Mouse (Mus musculus) urinary bladder, postnatal 0 days (tissue): Measurements from ENCODE around the gene Prkca. TPM values are rescaled to one million over a fixed set of nuclear protein-coding genes. Genes with fewer than 3 reads are reported as not detected.

ENCODE experiments used
- microRNA-seq: library from miRNA; unstranded; fragments of <30 nt; microRNA quantifications from one replicate; pipeline ENCODE4, GENCODE M21; 2016
- polyA plus RNA-seq: library from polyadenylated mRNA; unstranded; fragments of >200 nt; fragmentation: Nextera tagmentation; extraction: Ambion mirVana; gene quantifications from 2 replicates; pipeline ENCODE4 v1.2.1, GENCODE M21; 2015

Gene Prkca
- polyA plus RNA-seq: 7.9 and 13.0 TPM in 2 replicates

DNA sequence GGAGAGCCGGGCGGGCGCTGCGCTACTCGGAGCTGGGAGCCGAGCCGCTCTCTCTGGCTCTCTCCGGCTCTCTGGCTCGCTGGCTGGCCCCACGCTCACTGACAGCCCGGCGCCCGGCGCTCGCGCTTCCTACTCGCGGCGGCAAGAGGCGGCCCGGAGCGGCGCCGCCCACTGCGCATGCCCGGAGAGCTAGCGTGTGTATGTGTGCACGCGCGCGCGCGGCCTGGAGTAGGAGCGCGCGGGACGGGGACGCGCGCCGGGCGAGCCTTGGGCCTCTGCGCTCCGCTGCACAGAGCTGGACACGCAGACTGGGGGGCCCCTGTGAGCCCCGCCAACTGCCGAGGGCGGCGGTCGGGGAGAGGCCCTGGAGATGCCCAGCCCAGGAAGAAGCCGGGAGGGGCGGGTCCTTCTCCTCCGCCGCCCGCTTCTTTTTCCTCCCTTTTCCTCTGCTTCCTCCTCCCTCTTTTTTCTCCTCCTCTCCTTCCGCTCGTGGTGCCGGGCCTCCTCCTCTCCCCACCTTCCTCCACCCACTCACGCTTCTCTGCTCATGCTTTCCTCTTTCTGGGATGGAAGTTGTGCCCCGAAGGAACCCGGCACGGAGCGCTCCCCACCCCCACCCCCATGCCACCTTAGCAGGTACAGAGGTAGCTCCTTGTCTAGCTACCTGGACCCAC lies at the start of gene Prkca:
Prkca (minus strand) TSS at position 140 of the 674 bp plus-strand sequence.

DNA sequence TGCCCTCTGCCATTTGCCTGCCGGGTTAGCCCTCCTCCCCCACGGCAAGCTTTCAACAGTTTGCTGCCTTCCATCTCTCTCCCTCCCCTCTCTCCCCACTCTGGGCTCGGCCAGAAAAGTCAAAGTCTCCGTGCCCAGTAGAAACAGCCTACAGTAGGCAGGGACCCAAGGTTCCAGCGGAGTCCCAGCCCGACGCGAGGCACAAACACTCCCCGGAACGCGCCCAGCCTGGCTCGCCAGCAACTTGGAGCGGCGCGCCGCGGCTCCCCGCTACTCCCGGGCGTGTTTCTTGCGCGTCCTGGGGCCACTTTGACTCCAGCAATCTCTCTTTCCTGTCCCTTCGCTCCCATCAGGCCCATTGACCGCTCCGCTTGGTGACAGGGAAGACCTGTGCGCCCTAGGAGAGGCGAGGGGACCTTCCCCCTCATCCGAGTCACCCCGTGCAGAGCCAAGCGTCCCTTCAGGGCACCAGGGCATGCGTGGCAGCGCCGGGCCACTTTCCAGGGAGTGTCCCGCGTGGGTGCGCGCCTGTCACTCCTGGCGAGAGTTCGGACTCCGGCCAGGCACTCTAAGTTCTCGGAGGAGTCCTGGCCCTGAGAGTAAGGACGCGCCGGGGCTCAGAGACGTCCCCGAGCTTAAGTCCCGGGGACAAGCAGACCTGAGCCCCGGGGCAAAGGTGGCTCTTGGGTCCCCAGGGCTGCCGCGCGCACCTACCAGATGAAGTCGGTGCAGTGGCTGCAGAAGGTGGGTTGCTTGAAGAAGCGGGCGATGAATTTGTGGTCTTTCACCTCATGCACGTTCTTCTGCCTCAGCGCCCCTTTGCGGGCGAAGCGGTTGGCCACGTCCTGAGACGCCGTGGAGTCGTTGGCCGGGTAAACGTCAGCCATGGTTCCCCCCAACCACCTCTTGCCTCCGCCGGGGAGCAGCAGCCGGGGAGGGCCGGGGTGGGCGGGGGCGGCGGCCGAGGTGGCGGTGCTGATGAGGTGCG lies 653 bp downstream of the Prkca start, which contains the start of gene Apoh:
Apoh (plus strand) TSS at position 574 of the 988 bp plus-strand sequence.

GRCm38 (mm10) chr11:107914634-107915226 lies 429.0 kb downstream of the Prkca start, which contains the start of gene Cacng5:
TSS of gene Cacng5 (minus strand) at chr11:107915055.

Small RNA genes within 50 kb of the gene (microRNA-seq; reads per million reads assigned to microRNA genes)
- gene Mir7223: not detected

Other genes starting within 250 kb of the Prkca start
- 1.0 and 4.1 TPM in 2 replicates for gene Apoh, start 574 bp downstream of the Prkca start, polyA plus RNA-seq
- 4.6 and 5.2 TPM in 2 replicates for gene Cep112, start 81.3 kb upstream of the Prkca start, polyA plus RNA-seq